Mouse (Mus musculus): ENCODE results near the gene Hist1h2bq. TPM values are rescaled to one million over a fixed set of nuclear protein-coding genes. Genes with fewer than 3 reads are reported as not detected.
"Not testable (repeated sequence)": the region's sequence is repeated elsewhere in the genome, so short reads cannot be mapped to it uniquely, and the experiment has no call there.

Gene Hist1h2bq
- total RNA-seq (2012; rRNA removed): 2,195 and 3,125 TPM in 2 replicates
- polyA plus RNA-seq (2012; ENCODE audit: insufficient read depth in 1 of 2, insufficient read length in 2 of 2, low read depth in 1 of 2, low replicate concordance in 2 of 2, missing spikeins in 1 of 2): 1 to 10 TPM in 1 of 2 experiments, not detected in 1; 6.2 TPM

DNA sequence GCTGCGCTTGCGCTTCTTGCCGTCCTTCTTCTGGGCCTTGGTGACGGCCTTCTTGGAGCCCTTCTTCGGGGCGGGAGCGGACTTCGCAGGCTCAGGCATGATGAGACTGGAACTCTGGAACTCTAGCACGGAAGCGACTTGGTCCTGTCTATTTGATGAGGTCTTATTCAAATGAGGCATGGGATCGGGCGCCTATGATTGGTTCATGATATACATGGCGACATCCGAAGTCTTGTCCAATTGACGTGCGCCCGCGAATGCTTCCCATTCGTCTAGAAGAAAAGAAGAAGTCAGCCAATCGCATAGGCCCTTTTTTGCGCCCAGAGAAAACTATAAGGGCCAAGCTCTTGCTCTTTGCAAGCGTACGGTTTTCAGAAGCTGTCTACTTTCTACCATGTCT is at the start of gene Hist1h2bq, which contains the start of gene Hist1h2ao:
Gene Hist1h2bq, minus strand, starts transcription at position 125 of the 400 bp plus-strand sequence.
Gene Hist1h2ao, plus strand, starts transcription at position 393 of the 400 bp plus-strand sequence.
- not testable (repeated sequence) for H3K9ac ChIP-seq (ENCODE audit: control insufficient read depth, low read depth, low read length, poor library complexity, severe bottlenecking); H3K79me2 ChIP-seq (ENCODE audit: control insufficient read depth, insufficient read depth, low read length, poor library complexity)

DNA sequence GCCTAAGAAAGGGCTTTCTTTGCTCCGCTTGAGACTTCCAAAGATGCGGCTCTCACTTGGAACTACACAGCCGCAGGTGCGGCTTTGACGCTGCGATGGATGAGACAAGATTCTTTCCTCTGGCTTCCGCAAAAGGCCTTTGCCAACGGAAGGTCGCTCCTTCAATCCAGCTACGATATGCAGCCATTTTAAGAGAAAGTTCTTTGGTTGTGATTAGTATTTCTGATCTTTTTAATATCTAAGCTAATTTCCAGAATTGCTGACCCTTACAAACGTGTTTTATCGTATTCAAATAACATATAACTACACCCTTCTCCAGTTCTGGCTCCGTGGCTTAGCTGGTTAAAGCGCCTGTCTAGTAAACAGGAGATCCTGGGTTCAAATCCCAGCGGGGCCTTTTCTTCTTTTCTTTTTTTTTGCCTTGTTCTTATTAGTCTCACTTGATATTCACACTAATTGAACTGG is 45.7 kb upstream of the Hist1h2bq start:
- H3K4me3 ChIP-seq (ENCODE audit: control insufficient read depth in 1 of 2, insufficient read depth in 1 of 2, low read depth in 2 of 2, low read length in 2 of 2): peak overlapping the region; percentile 56 to 76
- no peaks in the 10 kb centered on the region for H3K9me3 ChIP-seq (replicated peaks; ENCODE audit: insufficient read depth, low read length)
- no peaks in the 10 kb centered on the region for H3K79me2 ChIP-seq (ENCODE audit: control insufficient read depth, insufficient read depth, low read length, poor library complexity)
- no peak overlapping the region for H3K27ac ChIP-seq (ENCODE audit: control insufficient read depth, low read depth, low read length)
- peaks cover 0 to 16% of the 10 kb centered on the region in 2 experiments; a peak in 2 of 4 replicates for H3K4me1 ChIP-seq (ENCODE audit: control insufficient read depth in 1 of 2, insufficient read depth in 2 of 2, low read length in 2 of 2)
- peak overlapping the region; percentile 53 for H3K9ac ChIP-seq (ENCODE audit: control insufficient read depth, low read depth, low read length, poor library complexity, severe bottlenecking)
- peaks cover 0 to 19% of the 10 kb centered on the region in 2 experiments; a peak in 2 of 4 replicates for H3K36me3 ChIP-seq (ENCODE audit: control insufficient read depth in 1 of 2, insufficient read depth in 2 of 2, low read length in 2 of 2)
- peak; percentile 72 for DNase-seq (ENCODE audit: low read depth, low spot score)
- no peaks in the 10 kb centered on the region; a peak in 1 of 4 replicates for H3K27me3 ChIP-seq (ENCODE audit: control insufficient read depth in 1 of 2, insufficient read depth in 2 of 2, low read length in 2 of 2)
- TF ChIP-seq ZC3H11A (IDR thresholded peaks at IDR 0.05; ENCODE audit: low read depth, low read length) (no peak), ELF1 (IDR thresholded peaks at IDR 0.05; ENCODE audit: low read depth, low read length) (peak; percentile 56; the same call in 1 of the 2 replicates), E2F4 (IDR thresholded peaks at IDR 0.05; ENCODE audit: borderline replicate concordance, low read depth, low read length) (no peak; the same call in 1 of the 2 replicates), MAFK (IDR thresholded peaks at IDR 0.05; ENCODE audit: borderline replicate concordance, low read depth, low read length) (peak; percentile 99), ZNF384 (IDR thresholded peaks at IDR 0.05; ENCODE audit: low read depth, low read length) (0 out of 2 replicates have a peak, but pooled peaks have one; percentile 37), TBP (IDR thresholded peaks at IDR 0.05; ENCODE audit: low read depth, low read length) (peak; percentile 100)

More for the DNA sequence above, at the start of gene Hist1h2bq, which contains the start of gene Hist1h2ao:
- not testable (repeated sequence) for H3K27ac ChIP-seq (ENCODE audit: control insufficient read depth, low read depth, low read length); H3K9me3 ChIP-seq (replicated peaks; ENCODE audit: insufficient read depth, low read length); H3K4me3 ChIP-seq (ENCODE audit: control insufficient read depth in 1 of 2, insufficient read depth in 1 of 2, low read depth in 2 of 2, low read length in 2 of 2); H3K27me3 ChIP-seq (ENCODE audit: control insufficient read depth in 1 of 2, insufficient read depth in 2 of 2, low read length in 2 of 2); H3K36me3 ChIP-seq (ENCODE audit: control insufficient read depth in 1 of 2, insufficient read depth in 2 of 2, low read length in 2 of 2); H3K4me1 ChIP-seq (ENCODE audit: control insufficient read depth in 1 of 2, insufficient read depth in 2 of 2, low read length in 2 of 2); DNase-seq (ENCODE audit: low read depth, low spot score)

- Histone ChIP-seq H3K9ac (ENCODE audit: control insufficient read depth, low read depth, low read length, poor library complexity, severe bottlenecking) (no peak overlapping the region), H3K36me3 (ENCODE audit: control insufficient read depth in 1 of 2, insufficient read depth in 2 of 2, low read length in 2 of 2) (peaks cover 0 to 19% of the 10 kb centered on the region in 2 experiments; a peak in 2 of 4 replicates), H3K9me3 (replicated peaks; ENCODE audit: insufficient read depth, low read length) (no peaks in the 10 kb centered on the region), H3K4me3 (ENCODE audit: control insufficient read depth in 1 of 2, insufficient read depth in 1 of 2, low read depth in 2 of 2, low read length in 2 of 2) (no peak overlapping the region), H3K27me3 (ENCODE audit: control insufficient read depth in 1 of 2, insufficient read depth in 2 of 2, low read length in 2 of 2) (no peaks in the 10 kb centered on the region; a peak in 1 of 4 replicates), H3K79me2 (ENCODE audit: control insufficient read depth, insufficient read depth, low read length, poor library complexity) (no peaks in the 10 kb centered on the region), H3K27ac (ENCODE audit: control insufficient read depth, low read depth, low read length) (no peak overlapping the region), H3K4me1 (ENCODE audit: control insufficient read depth in 1 of 2, insufficient read depth in 2 of 2, low read length in 2 of 2) (peaks cover 0 to 16% of the 10 kb centered on the region in 2 experiments; a peak in 2 of 4 replicates)
- TF ChIP-seq MAFK (IDR thresholded peaks at IDR 0.05; ENCODE audit: borderline replicate concordance, low read depth, low read length): peak; percentile 97
- TF ChIP-seq E2F4 (IDR thresholded peaks at IDR 0.05; ENCODE audit: borderline replicate concordance, low read depth, low read length): 0 out of 2 replicates have a peak, but pooled peaks have one; percentile 47
- TF ChIP-seq ELF1 (IDR thresholded peaks at IDR 0.05; ENCODE audit: low read depth, low read length): 0 out of 2 replicates have a peak, but pooled peaks have one; percentile 39
- no peak for TF ChIP-seq ZMIZ1 (IDR thresholded peaks at IDR 0.05; ENCODE audit: low read depth, low read length)
- peak; percentile 99 for TF ChIP-seq TBP (IDR thresholded peaks at IDR 0.05; ENCODE audit: low read depth, low read length)
- peak; percentile 87 for DNase-seq (ENCODE audit: low read depth, low spot score)
Measured at GRCm38 (mm10) chr13:21855146-21855545, 45.1 kb upstream of the Hist1h2bq start.

All from MEL (cell line).